Mouse (Mus musculus): ENCODE results near the gene Bicra.
A peak's percentile ranks its signal among the peaks of the same experiment; 100 is the strongest.

GRCm38 (mm10) chr7:15982729-15983407 is 64.9 kb downstream of the Bicra start:
- peak; percentile 18 to 87 (median 68); a peak in 4 of 6 replicates for TF ChIP-seq CTCF (IDR thresholded peaks at IDR 0.05 in 2 of 3, conservative IDR thresholded peaks at IDR 0.05 in 1 of 3; ENCODE audit: control insufficient read depth in 1 of 3, insufficient read depth in 1 of 3, low read depth in 2 of 3, low read length in 3 of 3, poor library complexity in 1 of 3, severe bottlenecking in 1 of 3)
- no peak for TF ChIP-seq TBP (IDR thresholded peaks at IDR 0.05; ENCODE audit: low read depth, low read length)
- no peak for TF ChIP-seq MYC (IDR thresholded peaks at IDR 0.05; ENCODE audit: low read depth, low read length)
- no peak for TF ChIP-seq POLR2A (IDR thresholded peaks at IDR 0.05; ENCODE audit: control insufficient read depth in 1 of 2, insufficient read depth in 1 of 2, low read depth in 1 of 2, low read length in 2 of 2, poor library complexity in 1 of 2)
- no peak for TF ChIP-seq TCF12 (IDR thresholded peaks at IDR 0.05; ENCODE audit: low read depth, low read length)
- TF ChIP-seq EP300 (IDR thresholded peaks at IDR 0.05; ENCODE audit: low read depth in 1 of 2, low read length in 2 of 2), result no peak; a peak in 1 of 4 replicates
- no peak for TF ChIP-seq MEF2A (IDR thresholded peaks at IDR 0.05; ENCODE audit: extremely low read depth, insufficient replicate concordance, low read depth, low read length, poor library complexity, severe bottlenecking)
- no peak for TF ChIP-seq USF2 (IDR thresholded peaks at IDR 0.05; ENCODE audit: borderline replicate concordance in 1 of 2, insufficient read depth in 1 of 2, low read depth in 1 of 2, low read length in 2 of 2)
- no peak for TF ChIP-seq GATA1 (IDR thresholded peaks at IDR 0.05; ENCODE audit: low read depth, low read length)
- no peak for TF ChIP-seq GABPA (IDR thresholded peaks at IDR 0.05; ENCODE audit: low read depth, low read length)
- no peak for TF ChIP-seq JUND (IDR thresholded peaks at IDR 0.05; ENCODE audit: low read depth, low read length)
- TF ChIP-seq NRF1 (IDR thresholded peaks at IDR 0.05; ENCODE audit: insufficient read depth, low read depth, low read length, poor library complexity, severe bottlenecking), result no peak
- no peak for TF ChIP-seq ZNF384 (IDR thresholded peaks at IDR 0.05; ENCODE audit: low read depth, low read length)

Measured in MEL (cell line).